Mouse (Mus musculus): ENCODE measurements around the gene Ell2.

Ell2 gene

GRCm38 (mm10) chr13:75798413-75799302, 92.1 kb downstream of the Ell2 start:
- intact Hi-C loops (cut with DNase I), result loop anchor here (2.0 to 10.0 kb wide), 4 partner anchors 79 to 572 kb away; partner anchors contain the start of gene Ell2

DNA sequence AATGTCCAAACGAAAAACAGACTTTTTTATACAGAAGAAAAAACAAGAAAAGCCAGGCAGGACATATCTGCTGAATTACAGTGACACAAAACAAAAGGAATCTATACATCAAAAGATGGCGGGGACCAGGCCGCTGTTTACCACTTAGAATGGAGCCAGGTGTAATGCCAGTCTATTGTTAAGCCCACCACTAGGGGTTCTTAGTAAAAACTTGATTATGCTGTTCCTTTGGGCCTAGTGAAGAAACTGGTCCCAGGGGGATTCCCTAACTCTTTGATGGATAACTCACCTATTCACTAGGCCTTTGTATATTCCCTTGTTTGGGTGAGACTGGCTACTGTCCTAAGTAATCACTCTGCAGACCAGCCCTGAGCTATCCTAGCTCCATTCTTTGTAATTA, 92.9 kb downstream of the Ell2 start:
- intact Hi-C loops (cut with DNase I), result loop anchor here (2.0 to 10.0 kb wide), 4 partner anchors 78 to 573 kb away; partner anchors contain the start of gene Ell2

GRCm38 (mm10) chr13:75807969-75808368, 101.4 kb downstream of the Ell2 start:
- intact Hi-C loops (cut with DNase I), result no loop called here

DNA sequence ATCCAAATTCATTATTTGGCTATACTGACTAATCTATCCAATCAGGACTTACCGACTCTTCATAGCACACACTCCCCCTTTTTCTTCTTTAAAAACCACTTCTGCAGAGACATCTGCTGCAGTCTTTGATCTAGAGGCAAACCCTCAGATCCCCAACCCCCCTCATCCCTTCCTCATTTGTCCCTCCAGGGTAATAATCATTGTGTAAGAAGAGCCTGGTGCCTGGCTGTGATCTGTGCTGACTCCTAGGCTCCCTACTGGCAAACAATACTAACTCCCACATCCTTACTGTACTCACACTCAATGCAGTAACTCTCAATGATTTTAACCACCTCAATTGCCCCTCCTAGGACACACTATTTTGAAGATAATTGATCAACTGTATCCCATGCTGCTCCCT, 103.4 kb downstream of the Ell2 start:
- intact Hi-C loops (cut with DNase I), result no loop called here

- intact Hi-C loops (cut with DNase I), result no loop called here
These were observed 110.6 kb downstream of the Ell2 start for GRCm38 (mm10) chr13:75817183-75817582.

- intact Hi-C loops (cut with DNase I), result no loop called here
These were observed 111.9 kb downstream of the Ell2 start for GRCm38 (mm10) chr13:75818486-75818885.

GRCm38 (mm10) chr13:75818945-75819706, 112.6 kb downstream of the Ell2 start:
- intact Hi-C loops (cut with DNase I), result no loop called here

- intact Hi-C loops (cut with DNase I), result no loop called here
These were observed 113.3 kb downstream of the Ell2 start for GRCm38 (mm10) chr13:75819898-75820297.
